Mouse (Mus musculus) thymus, adult 18-20 months (tissue): ENCODE measurements around the gene Kcnn1.
"Not testable (repeated sequence)": the region's sequence is repeated elsewhere in the genome, so short reads cannot be mapped to it uniquely, and the experiment has no call there.

Experiments used
- DNase-seq, 2 experiments: peaks; one replicate each; pipeline ENCODE4 v3.0.0; 2022; ENCODE audit warnings: mixed read lengths in 2 of 2

Gene Kcnn1

GRCm38 (mm10) chr8:70839408-70840351 lies 23.4 kb downstream of the Kcnn1 start, which contains the start of gene Arrdc2:
Gene Arrdc2, minus strand, starts transcription at chr8:70839720.
- peak; percentile 98 to 100 for DNase-seq

- DNase-seq: peak; percentile 26 to 60
These were observed 24.2 kb downstream of the Kcnn1 start for GRCm38 (mm10) chr8:70838654-70839407.

GRCm38 (mm10) chr8:70836666-70837065 lies 26.4 kb downstream of the Kcnn1 start:
- no peak for DNase-seq

GRCm38 (mm10) chr8:70834071-70834470 lies 29.0 kb downstream of the Kcnn1 start:
- no peak for DNase-seq

- no peak for DNase-seq
These were observed 29.5 kb downstream of the Kcnn1 start for GRCm38 (mm10) chr8:70833520-70833919.

- DNase-seq: peak in 1 of 2 experiments; percentile 41
These were observed 30.0 kb downstream of the Kcnn1 start for GRCm38 (mm10) chr8:70833018-70833482.

- DNase-seq: no peak
These were observed 30.7 kb downstream of the Kcnn1 start for GRCm38 (mm10) chr8:70832371-70832770.

- DNase-seq: no peak
These were observed 31.5 kb downstream of the Kcnn1 start for GRCm38 (mm10) chr8:70831517-70831916.

- no peak for DNase-seq
These were observed 35.3 kb downstream of the Kcnn1 start for GRCm38 (mm10) chr8:70827796-70828195.

- DNase-seq: no peak
These were observed 36.0 kb downstream of the Kcnn1 start for GRCm38 (mm10) chr8:70827010-70827409.

- DNase-seq: no peak
These were observed 37.2 kb downstream of the Kcnn1 start for GRCm38 (mm10) chr8:70825816-70826215.

GRCm38 (mm10) chr8:70823802-70824201 lies 39.3 kb downstream of the Kcnn1 start:
- DNase-seq: no peak

GRCm38 (mm10) chr8:70822594-70822993 lies 40.5 kb downstream of the Kcnn1 start:
- DNase-seq: not testable (repeated sequence)

- DNase-seq: no peak
These were observed 41.1 kb downstream of the Kcnn1 start for GRCm38 (mm10) chr8:70821992-70822391.

- DNase-seq: peak in 1 of 2 experiments; percentile 42
These were observed 41.6 kb downstream of the Kcnn1 start for GRCm38 (mm10) chr8:70821399-70821962.

GRCm38 (mm10) chr8:70820101-70820935 lies 42.7 kb downstream of the Kcnn1 start:
- DNase-seq: no peak

GRCm38 (mm10) chr8:70816679-70817078 lies 46.4 kb downstream of the Kcnn1 start:
- no peak for DNase-seq

GRCm38 (mm10) chr8:70812885-70813284 lies 50.2 kb downstream of the Kcnn1 start:
- DNase-seq: no peak

- DNase-seq: no peak
These were observed 51.0 kb downstream of the Kcnn1 start for GRCm38 (mm10) chr8:70812055-70812454.

- peak; percentile 66 to 80 for DNase-seq
These were observed 51.9 kb downstream of the Kcnn1 start for GRCm38 (mm10) chr8:70810962-70811680.

- DNase-seq: peak; percentile 69 to 80
These were observed 53.9 kb downstream of the Kcnn1 start for GRCm38 (mm10) chr8:70808955-70809701.
